Mouse (Mus musculus) heart, embryonic 16.5 days (tissue): Measurements from ENCODE around the gene Maip1. TPM values are rescaled to one million over a fixed set of nuclear protein-coding genes. Genes with fewer than 3 reads are reported as not detected.

Experiments used
- ATAC-seq: fragments of 200-750 bp; cut with Nextera tagmentation; replicated peaks from 2 replicates; pipeline ENCODE4 v1.8.0; 2017; ENCODE audit warnings: moderate number of reproducible peaks; ENCODE audit not compliant: insufficient read depth, low FRiP score; ENCODE audit errors: extremely low read depth
- H3K27ac ChIP-seq: fragments of 300-500 bp; sonication (generic); 2 replicates; pipeline ENCODE4 v1.5.1; 2014; ENCODE audit warnings: mild to moderate bottlenecking, low read length, control low read depth, moderate library complexity
- H3K27me3 ChIP-seq: fragments of 300-500 bp; sonication (generic); 2 replicates; pipeline ENCODE4 v1.6.1; 2014; ENCODE audit warnings: low read length, mixed read lengths; ENCODE audit not compliant: control insufficient read depth, insufficient read depth
- H3K36me3 ChIP-seq: fragments of 300-500 bp; sonication (generic); 2 replicates; pipeline ENCODE4 v1.6.1; 2014; ENCODE audit not compliant: control insufficient read depth, insufficient read depth
- H3K4me1 ChIP-seq: fragments of 300-500 bp; sonication (generic); 2 replicates; pipeline ENCODE4 v1.6.1; 2014; ENCODE audit warnings: low read length, mixed read lengths; ENCODE audit not compliant: control insufficient read depth, insufficient read depth
- H3K4me2 ChIP-seq: fragments of 300-500 bp; sonication (generic); 2 replicates; pipeline ENCODE4 v1.6.1; 2014; ENCODE audit warnings: low read depth, mild to moderate bottlenecking, control low read depth, low read length
- H3K4me3 ChIP-seq: fragments of 300-500 bp; sonication (generic); 2 replicates; pipeline ENCODE4 v1.5.1; 2014; ENCODE audit warnings: mild to moderate bottlenecking, control low read depth, low read length
- H3K9ac ChIP-seq: fragments of 300-500 bp; sonication (generic); 2 replicates; pipeline ENCODE4 v1.6.1; 2014; ENCODE audit warnings: low read length, control low read depth
- H3K9me3 ChIP-seq: fragments of 300-500 bp; sonication (generic); replicated peaks from 2 replicates; pipeline ENCODE4 v1.6.1; 2016; ENCODE audit warnings: low read length; ENCODE audit not compliant: control insufficient read depth
- WGBS: fragments of 180-500 bp; shearing (Covaris S2); extraction: QIAGEN DNeasy Blood & Tissue Kit; methylation state at CpG from one replicate; pipeline ENCODE4 v1.1.7; 2014; 5-methylcytosine and 5-hydroxymethylcytosine counted together
- polyA plus RNA-seq: library from polyadenylated mRNA; unstranded; fragments of >200 nt; fragmentation: Nextera tagmentation; extraction: Ambion mirVana; gene quantifications from 2 replicates; pipeline ENCODE4 v1.2.1, GENCODE M21; 2015

Maip1 gene
- polyA plus RNA-seq, 1 experiment from 2014 or later, result 16.5 TPM

DNA sequence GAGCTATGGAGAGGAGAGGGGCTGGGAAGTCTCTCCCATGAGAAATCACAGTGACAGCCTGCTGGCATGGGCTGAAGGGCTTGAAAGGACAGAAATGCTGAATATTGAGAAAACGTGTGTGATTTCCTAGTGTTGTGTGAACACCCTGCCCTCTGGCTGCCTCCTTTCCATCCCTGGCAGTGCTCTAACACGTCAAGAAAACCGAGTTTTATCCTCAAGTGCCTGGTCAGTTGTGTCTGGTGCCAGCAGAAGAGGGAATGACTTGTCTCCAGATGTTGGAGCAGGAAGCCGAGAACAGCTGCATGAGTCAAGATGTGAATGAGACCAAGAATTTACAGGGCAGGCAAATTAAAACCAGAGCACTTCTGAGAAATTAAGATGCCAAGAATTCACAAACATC is 34.6 kb downstream of the Maip1 start:
- Histone ChIP-seq H3K4me2 (no peak overlapping the region), H3K27ac (no peak overlapping the region), H3K27me3 (no peaks in the 10 kb centered on the region), H3K9me3 (no peaks in the 10 kb centered on the region), H3K9ac (no peak overlapping the region), H3K4me1 (no peaks in the 10 kb centered on the region; the same call in 1 of the 2 replicates), H3K36me3 (no peaks in the 10 kb centered on the region), H3K4me3 (no peak overlapping the region)
- 47% methylated on average over 4 of the region's 4 CpGs for WGBS
- ATAC-seq, result no peak

GRCm38 (mm10) chr1:57445679-57446078 is 39.6 kb downstream of the Maip1 start:
- 66% methylated on average over 10 of the region's 10 CpGs for WGBS
- H3K4me1 ChIP-seq, result no peaks in the 10 kb centered on the region
- ATAC-seq, result no peak

DNA sequence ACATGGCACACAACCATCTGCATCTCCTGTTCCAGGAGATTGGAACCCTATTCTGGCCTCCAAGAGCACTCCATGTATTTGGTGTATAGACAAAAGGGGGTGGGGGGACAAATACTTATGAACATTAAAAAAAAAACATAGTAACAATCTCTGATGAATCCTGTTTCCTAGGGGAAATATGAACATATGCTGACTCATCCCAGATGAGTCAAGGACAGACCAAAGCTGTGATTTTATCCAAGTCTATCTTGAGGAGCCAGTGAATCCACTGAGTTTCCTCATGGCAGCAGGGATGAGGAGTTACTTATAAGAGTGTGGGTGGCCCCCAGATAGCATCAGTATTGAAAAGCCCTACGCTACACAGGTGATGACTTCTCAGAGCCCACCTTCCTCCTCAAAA is 44.1 kb downstream of the Maip1 start:
- Histone ChIP-seq H3K4me2 (no peak overlapping the region), H3K27me3 (no peaks in the 10 kb centered on the region), H3K27ac (no peak overlapping the region), H3K4me3 (no peak overlapping the region), H3K9me3 (no peaks in the 10 kb centered on the region), H3K36me3 (no peaks in the 10 kb centered on the region), H3K9ac (no peak overlapping the region), H3K4me1 (no peaks in the 10 kb centered on the region)
- WGBS, result 93% methylated on average over 1 of the region's 1 CpGs
- no peak for ATAC-seq

More at GRCm38 (mm10) chr1:57445679-57446078, 39.6 kb downstream of the Maip1 start:
- no peaks in the 10 kb centered on the region for H3K36me3 ChIP-seq
- no peaks in the 10 kb centered on the region for H3K27me3 ChIP-seq
- H3K27ac ChIP-seq, result no peak overlapping the region
- no peak overlapping the region for H3K9ac ChIP-seq
- H3K4me2 ChIP-seq, result no peak overlapping the region
- H3K9me3 ChIP-seq, result no peaks in the 10 kb centered on the region
- H3K4me3 ChIP-seq, result no peak overlapping the region

DNA sequence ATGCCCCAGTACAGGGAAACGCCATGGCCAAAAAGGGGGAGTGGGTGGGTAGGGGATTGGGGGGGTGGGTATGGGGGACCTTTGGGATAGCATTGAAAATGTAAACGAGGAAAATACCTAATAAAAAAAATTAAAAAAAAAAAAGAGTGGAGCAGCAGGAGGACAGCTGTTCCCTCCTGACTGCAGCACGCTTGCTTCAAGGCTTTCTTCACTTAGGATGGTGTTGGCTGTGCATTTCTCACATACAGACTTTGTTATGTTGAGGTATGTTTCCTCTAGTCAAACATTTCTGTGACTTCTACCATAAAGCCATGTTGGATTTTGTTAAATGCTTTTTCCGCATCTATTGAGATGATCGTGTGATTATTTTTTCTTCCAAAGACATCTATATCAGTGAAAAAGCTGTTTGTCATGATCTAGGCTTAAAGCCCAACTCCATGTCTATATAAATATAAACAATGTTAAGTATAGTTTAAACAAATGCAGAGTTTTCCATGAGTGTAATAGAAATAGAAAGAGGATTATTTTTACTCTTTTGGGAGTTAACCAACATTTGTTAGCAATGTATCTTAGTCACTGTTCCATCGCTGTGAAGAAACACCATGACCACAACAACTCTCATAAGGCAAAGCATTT is 54.3 kb downstream of the Maip1 start:
- 77% methylated on average over 6 of the region's 6 CpGs for WGBS
- no peaks in the 10 kb centered on the region for H3K9me3 ChIP-seq
- H3K9ac ChIP-seq, result no peak overlapping the region
- no peak overlapping the region for H3K4me3 ChIP-seq
- H3K4me2 ChIP-seq, result no peak overlapping the region
- no peaks in the 10 kb centered on the region for H3K36me3 ChIP-seq
- no peaks in the 10 kb centered on the region for H3K27me3 ChIP-seq
- no peak overlapping the region for H3K27ac ChIP-seq
- H3K4me1 ChIP-seq, result no peaks in the 10 kb centered on the region
- no peak for ATAC-seq

Other genes with a start within 250 kb of the Maip1 start
- 7.9 and 9.0 TPM in 2 replicates for gene 1700066M21Rik, start 28.7 kb upstream of the Maip1 start, polyA plus RNA-seq
- 16.9 and 18.3 TPM in 2 replicates for gene Tyw5, start 773 bp downstream of the Maip1 start, polyA plus RNA-seq